Mouse (Mus musculus): ENCODE data around the gene Bpifc.
A peak's percentile ranks its signal among the peaks of the same experiment; 100 is the strongest.
"Not testable (repeated sequence)": the region's sequence is repeated elsewhere in the genome, so short reads cannot be mapped to it uniquely, and the experiment has no call there.

The Bpifc gene

GRCm38 (mm10) chr10:86011781-86012180, at the start of gene Bpifc:
Gene Bpifc, minus strand, starts transcription at chr10:86011895.
- no peak for DNase-seq

DNA sequence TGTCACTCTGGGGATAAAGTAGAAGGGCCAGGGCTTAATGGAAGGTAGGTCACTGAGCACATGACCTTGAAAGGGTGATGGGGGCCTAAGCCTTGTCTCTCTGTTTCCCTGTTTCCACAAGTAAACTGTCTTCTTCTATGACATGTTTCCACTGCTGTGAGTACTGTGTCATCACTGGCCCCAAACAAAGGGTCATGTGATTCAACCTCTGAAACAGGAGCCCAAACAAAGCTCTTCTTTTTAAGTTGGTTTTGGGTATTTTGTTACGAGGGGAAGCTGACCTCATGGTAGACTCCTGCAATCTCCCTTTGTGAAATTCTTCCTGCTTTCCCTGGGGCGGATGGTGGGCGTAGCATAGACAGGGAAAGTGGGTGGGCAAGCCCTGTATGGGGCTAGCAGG, 48.6 kb upstream of the Bpifc start:
- no peak for DNase-seq

DNA sequence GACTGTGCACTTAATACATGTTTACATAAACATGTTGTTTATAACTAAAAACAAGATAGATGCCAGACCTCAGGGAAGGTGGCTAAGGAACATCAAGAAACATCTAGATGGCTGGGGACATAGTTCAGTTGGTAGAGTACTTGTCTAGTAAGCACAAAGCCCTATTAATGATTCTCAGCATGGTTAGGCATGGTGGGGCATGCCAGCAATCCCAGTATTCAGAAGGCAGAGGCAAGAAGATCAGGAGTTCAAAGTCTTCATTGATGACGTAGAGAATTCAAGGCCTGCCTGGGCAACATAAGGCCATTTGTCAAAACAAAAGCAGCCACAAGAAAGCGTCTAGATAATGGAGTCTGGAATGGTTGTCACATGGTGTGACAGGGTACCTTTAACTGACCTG, 46.0 kb upstream of the Bpifc start:
- DNase-seq = no peak

- DNase-seq = no peak
Measured at GRCm38 (mm10) chr10:86057286-86057685, 45.6 kb upstream of the Bpifc start.

- no peak for DNase-seq
Measured at GRCm38 (mm10) chr10:86056297-86056903, 44.7 kb upstream of the Bpifc start.

GRCm38 (mm10) chr10:86052818-86053522, 41.3 kb upstream of the Bpifc start:
- no peak for DNase-seq

GRCm38 (mm10) chr10:86050522-86050921, 38.8 kb upstream of the Bpifc start:
- DNase-seq = no peak

DNA sequence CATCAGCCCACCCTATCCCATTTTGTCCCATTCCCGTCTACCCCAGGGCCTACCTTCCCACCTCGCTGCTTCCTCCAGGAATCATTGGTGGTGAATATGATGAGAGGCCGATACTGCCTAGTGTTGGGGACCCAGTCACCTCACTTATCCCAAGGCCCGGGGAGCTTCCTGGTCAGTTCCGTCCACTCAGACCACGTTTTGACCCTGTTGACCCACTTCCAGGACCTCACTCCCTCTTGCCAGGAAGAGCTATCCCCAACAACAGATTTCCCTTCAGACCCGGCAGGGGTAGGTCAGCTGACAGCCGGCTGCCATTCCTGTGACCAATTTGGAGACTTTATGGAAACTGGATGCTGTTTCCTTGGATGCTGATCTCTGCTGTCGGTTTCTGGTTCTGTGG, 36.1 kb upstream of the Bpifc start:
- no peak for DNase-seq

- no peak for DNase-seq
Measured at GRCm38 (mm10) chr10:86046371-86046770, 34.7 kb upstream of the Bpifc start.

DNA sequence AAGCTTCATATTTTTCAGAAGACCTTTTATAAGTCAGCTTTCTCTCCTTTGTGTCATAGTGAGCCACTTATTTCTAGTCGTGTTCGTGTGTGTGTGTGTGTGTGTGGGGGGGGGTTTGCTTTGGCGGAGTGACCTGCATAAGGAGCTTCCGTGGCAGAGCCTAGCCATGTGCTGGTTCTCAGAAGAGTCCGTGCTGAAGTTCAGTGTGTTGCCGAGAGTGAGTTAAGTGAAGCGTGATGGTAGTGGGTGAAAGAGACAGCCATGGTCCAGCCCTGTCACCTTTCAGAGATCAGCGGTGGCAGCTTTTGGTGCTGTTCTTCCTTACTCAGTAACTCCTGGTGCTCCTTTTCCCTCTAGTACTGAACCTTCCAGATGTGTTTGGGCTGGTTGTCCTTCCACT, 32.4 kb upstream of the Bpifc start:
- no peak for DNase-seq

DNA sequence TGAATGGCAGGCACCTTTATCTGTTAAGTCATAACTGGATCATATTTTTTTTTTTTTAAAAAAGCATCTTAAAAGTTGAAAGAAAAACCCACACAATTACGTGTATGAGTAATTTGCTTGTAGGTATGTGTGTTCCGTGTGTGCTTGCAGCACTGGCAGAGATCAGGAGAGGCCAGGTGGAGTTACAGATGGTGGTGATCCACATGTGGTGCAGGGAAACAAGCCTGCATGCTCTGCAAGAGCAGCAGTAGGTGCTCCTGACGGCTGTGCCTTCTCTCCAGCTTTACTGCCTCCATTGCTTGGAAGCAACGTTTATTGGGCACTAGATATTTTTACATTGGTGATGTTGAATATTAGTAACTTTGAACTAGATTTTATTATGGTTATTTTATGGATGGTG, 32.0 kb upstream of the Bpifc start:
- peak; percentile 62 to 76 for DNase-seq

GRCm38 (mm10) chr10:86034007-86034728, 22.5 kb upstream of the Bpifc start:
- peak in 1 of 2 experiments; percentile 46 for DNase-seq

DNA sequence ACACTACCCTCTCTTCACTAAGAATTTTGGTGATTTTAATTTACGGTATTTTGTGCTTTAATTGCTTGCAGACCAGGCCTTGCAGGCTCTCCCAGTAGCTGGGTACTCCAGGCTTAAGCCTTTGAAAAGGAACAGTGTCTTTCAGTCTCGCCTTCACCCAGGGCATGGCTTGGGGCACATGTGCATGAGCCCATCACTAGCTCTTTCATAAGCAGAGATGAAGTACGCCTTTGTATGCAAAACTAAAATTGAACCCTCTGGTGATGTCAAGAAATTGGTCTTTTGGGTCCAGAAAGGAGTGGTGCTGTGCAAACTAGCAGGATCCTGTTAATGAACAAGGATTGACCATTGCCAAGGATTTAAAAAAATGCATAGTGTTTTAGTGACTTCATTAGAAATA, 20.8 kb upstream of the Bpifc start:
- no peak for DNase-seq

DNA sequence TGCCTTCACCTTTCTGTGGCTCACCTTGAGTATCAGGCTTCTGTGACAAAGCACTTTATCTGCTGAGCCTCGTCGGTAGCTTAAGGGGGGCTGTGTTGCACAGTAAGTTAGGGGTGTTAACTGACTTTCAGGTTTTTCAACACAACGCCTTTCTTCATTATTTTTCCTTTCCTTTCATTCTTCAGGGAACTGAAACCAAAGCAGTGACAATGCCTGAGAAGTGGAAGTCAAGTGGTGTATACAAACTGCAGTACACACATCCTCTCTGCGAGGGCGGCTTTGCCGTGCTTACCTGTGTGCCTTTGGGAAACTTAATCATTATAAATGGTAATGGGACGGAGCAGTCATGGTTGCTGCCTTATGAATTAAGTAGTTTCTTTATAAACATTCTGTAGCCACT, 19.0 kb upstream of the Bpifc start:
- no peak for DNase-seq

DNA sequence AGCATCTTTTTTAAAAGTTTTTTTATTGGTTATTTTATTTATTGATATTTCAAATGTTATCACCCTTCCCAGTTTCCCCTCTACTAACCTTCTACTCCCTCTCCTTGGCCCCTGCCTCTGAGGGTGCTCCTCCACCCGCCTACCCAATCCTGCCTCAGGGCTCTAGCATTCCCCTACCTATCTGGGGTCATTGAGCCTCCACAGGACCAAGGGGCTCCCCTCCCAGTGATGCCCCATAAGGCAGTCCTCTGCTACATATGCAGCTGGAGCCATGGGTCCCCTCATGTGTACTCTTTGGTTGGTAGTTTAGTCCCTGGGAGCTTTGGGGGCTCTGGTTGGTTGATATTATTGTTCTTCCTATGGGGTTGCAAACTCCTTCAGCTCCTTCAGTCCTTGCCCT, 15.1 kb upstream of the Bpifc start:
- not testable (repeated sequence) for DNase-seq

DNA sequence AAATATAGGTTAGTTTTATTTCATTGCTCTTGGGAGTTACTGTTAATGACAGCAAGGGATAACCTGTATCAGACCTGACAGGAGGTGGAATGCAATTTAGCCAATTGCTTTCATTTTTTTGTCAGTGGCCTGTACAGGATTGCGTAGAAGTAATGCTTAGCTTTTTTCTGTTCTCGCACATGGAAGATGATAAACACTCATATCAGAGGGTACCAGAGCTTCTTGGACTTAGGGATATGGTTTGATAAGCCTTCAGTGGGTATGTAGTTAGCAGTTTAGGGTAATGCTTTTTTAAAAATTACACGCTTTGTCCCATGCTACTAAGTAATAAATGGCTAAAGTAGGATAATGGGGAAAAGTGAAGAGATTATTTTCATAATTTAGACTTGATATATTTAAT, 14.7 kb upstream of the Bpifc start:
- no peak for DNase-seq

DNA sequence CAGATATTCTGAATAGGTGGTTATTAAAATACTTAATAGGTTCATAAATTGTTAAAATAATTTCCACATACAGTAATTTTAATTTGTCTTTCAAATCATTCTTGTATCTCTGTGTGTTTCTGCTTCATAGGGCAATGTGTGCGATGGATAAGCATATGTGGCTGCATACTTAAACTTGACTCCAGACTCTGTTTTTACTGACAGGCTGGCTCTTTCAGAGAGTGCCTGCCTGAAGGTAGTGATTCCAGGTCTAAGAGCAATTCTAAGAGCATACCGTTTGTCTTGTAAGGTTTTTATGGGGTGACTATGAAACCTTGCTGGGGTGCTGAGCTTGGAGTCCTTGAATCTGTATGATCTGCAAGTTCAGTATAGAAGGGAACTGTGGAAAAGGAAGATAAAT, 14.2 kb upstream of the Bpifc start:
- no peak for DNase-seq

- DNase-seq = no peak
Measured at GRCm38 (mm10) chr10:86023149-86023548, 11.5 kb upstream of the Bpifc start.

GRCm38 (mm10) chr10:86022474-86022816, 10.8 kb upstream of the Bpifc start:
- no peak for DNase-seq

GRCm38 (mm10) chr10:86021749-86022473, 10.2 kb upstream of the Bpifc start, which contains the start of gene Fbxo7:
Gene Fbxo7, plus strand, starts transcription at chr10:86021972.
- peak; percentile 97 to 98 for DNase-seq

- DNase-seq = no peak
Measured at GRCm38 (mm10) chr10:86021408-86021748, 9.7 kb upstream of the Bpifc start.

DNA sequence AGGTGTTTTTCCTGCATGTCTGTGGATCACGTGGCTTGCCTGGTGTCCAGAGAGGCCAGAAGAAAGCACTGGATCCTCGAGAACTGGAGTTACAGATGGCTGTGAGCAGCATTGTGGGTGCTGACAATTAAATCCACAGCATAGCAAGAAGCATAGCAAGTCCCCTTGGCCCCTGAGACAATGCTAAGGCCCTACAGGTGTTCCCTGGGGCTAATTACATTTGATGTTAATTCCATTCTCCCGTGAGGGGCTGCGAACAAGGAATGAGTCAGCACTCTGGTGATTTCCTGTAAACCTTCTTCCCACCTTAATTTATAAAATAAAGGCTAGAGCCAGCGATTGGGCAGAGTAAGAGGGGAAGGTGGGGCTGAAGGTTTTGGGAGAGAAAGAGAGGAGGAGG, 7.1 kb upstream of the Bpifc start:
- no peak for DNase-seq

DNA sequence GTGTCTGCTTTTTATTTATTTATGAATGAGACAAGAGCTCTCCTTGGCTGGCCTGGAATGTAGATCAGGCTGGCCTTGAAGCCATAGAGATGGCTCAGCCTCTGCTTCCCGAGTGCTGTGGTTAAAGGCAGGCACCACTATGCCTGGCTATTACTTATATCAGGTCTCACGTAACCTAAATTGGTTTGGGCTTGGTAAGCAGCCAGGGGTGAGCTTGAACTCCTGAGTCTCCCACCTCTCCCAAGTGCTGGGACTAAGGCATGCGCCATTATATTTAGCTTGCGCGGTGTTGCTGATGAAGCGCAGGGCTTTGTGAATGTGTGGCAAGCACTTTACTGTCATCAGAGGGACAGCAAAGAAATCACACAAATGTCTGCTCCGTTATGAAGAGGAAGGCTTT, 6.1 kb upstream of the Bpifc start:
- no peak for DNase-seq

- DNase-seq = no peak
Measured at GRCm38 (mm10) chr10:86011172-86011571, 523 bp downstream of the Bpifc start.

Data from cerebellum, postnatal 10 days (tissue).